Mouse (Mus musculus) kidney, adult 2 months (tissue): ENCODE measurements at regions not wholly inside any gene's neighbourhood (a gene's known extent, or its start where the extent isn't known, plus 50 kb on each side); places are given as distances from the start of the nearest gene placed in this dataset.

Experiments used
- CTCF ChIP-seq: fragments of 200-500 bp; conservative IDR thresholded peaks from 2 replicates; pipeline ENCODE4 v1.5.1; 2011; ENCODE audit warnings: low read depth, mild to moderate bottlenecking, control low read depth, low read length, moderate library complexity, mixed read lengths; ENCODE audit not compliant: insufficient read depth, insufficient read length
- POLR2A ChIP-seq: fragments of 200-500 bp; IDR thresholded peaks from one replicate; pipeline ENCODE4 v1.6.1; 2011; ENCODE audit warnings: low read depth, low read length, control low read depth

- TF ChIP-seq CTCF: no peak
- no peak for TF ChIP-seq POLR2A
Measured at GRCm38 (mm10) chr19:44644376-44644775, 81.7 kb downstream of the Hif1an start.
